Mouse (Mus musculus) hindbrain, embryonic 12.5 days (tissue): ENCODE measurements around the gene Golga4. TPM values are rescaled to one million over a fixed set of nuclear protein-coding genes. Genes with fewer than 3 reads are reported as not detected.

Source experiments
- ATAC-seq: fragments of 200-750 bp; cut with Nextera tagmentation; 2 replicates; pipeline ENCODE4 v1.8.0; 2017; ENCODE audit warnings: moderate TSS enrichment; ENCODE audit not compliant: low FRiP score
- H3K27ac ChIP-seq: fragments of 300-500 bp; sonication (generic); 2 replicates; pipeline ENCODE4 v1.5.1; 2016; ENCODE audit warnings: mild to moderate bottlenecking
- H3K27me3 ChIP-seq: fragments of 300-500 bp; sonication (generic); 2 replicates; pipeline ENCODE4 v1.6.1; 2016; ENCODE audit warnings: mild to moderate bottlenecking
- H3K36me3 ChIP-seq: fragments of 300-500 bp; sonication (generic); 2 replicates; pipeline ENCODE4 v1.6.1; 2016; ENCODE audit warnings: mild to moderate bottlenecking
- H3K4me1 ChIP-seq: fragments of 300-500 bp; sonication (generic); 2 replicates; pipeline ENCODE4 v1.6.1; 2016
- H3K4me2 ChIP-seq: fragments of 300-500 bp; sonication (generic); replicated peaks from 2 replicates; pipeline ENCODE4 v1.6.1; 2016; ENCODE audit warnings: mild to moderate bottlenecking
- H3K4me3 ChIP-seq: fragments of 300-500 bp; sonication (generic); 2 replicates; pipeline ENCODE4 v1.5.1; 2016; ENCODE audit warnings: mild to moderate bottlenecking
- H3K9ac ChIP-seq: fragments of 300-500 bp; sonication (generic); 2 replicates; pipeline ENCODE4 v1.6.1; 2016; ENCODE audit warnings: mild to moderate bottlenecking, moderate library complexity
- H3K9me3 ChIP-seq: fragments of 300-500 bp; sonication (generic); replicated peaks from 2 replicates; pipeline ENCODE4 v1.6.1; 2016; ENCODE audit warnings: mild to moderate bottlenecking
- WGBS: fragments of 180-500 bp; shearing (Covaris S2); methylation state at CpG from one replicate; pipeline ENCODE4 v1.1.7; 2016; 5-methylcytosine and 5-hydroxymethylcytosine counted together
- polyA plus RNA-seq: library from polyadenylated mRNA; unstranded; fragments of >200 nt; fragmentation: Nextera tagmentation; extraction: Ambion mirVana; gene quantifications from 2 replicates; pipeline ENCODE4 v1.2.1, GENCODE M21; 2016

Golga4 gene
- polyA plus RNA-seq, 1 experiment from 2014 or later: 67.5 TPM

- WGBS: 93% methylated on average over 6 of the region's 6 CpGs
Measured at GRCm38 (mm10) chr9:118515476-118515875, 9.4 kb downstream of the Golga4 start.

GRCm38 (mm10) chr9:118516162-118516561, 10.1 kb downstream of the Golga4 start:
- Histone ChIP-seq H3K9ac (no peak overlapping the region), H3K36me3 (peaks cover 14% of the 10 kb centered on the region), H3K9me3 (no peaks in the 10 kb centered on the region), H3K4me1 (peaks cover 13% of the 10 kb centered on the region), H3K4me2 (no peak overlapping the region), H3K27ac (no peak overlapping the region), H3K4me3 (no peak overlapping the region), H3K27me3 (no peaks in the 10 kb centered on the region)
- no peak for ATAC-seq
- 94% methylated on average over 3 of the region's 3 CpGs for WGBS

More at GRCm38 (mm10) chr9:118515476-118515875, 9.4 kb downstream of the Golga4 start:
- no peak overlapping the region for H3K4me2 ChIP-seq
- no peaks in the 10 kb centered on the region for H3K9me3 ChIP-seq
- H3K4me1 ChIP-seq: peaks cover 18% of the 10 kb centered on the region
- no peak overlapping the region for H3K27ac ChIP-seq
- no peak for ATAC-seq
- H3K9ac ChIP-seq: no peak overlapping the region
- no peak overlapping the region for H3K4me3 ChIP-seq
- no peaks in the 10 kb centered on the region for H3K27me3 ChIP-seq
- peaks cover 14% of the 10 kb centered on the region for H3K36me3 ChIP-seq

DNA sequence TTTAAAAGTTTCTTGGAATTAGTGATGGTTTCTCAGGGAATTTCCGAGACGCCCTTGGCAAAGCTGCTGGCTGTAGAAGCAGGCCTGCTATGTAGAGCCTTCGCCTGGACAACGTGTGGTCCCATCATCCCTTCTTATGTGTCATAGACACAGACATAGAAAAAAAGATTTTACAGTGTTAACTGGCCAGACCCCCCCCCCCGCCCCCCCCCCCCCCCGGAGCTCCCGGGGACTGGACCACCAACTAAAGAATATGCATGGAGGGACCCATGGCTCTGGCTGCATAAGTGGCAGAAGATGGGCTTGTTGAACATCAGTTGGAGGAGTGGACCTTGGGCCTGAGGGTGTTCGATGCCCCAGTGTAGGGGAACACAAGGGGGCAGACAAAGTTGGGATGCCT, 11.6 kb downstream of the Golga4 start:
- Histone ChIP-seq H3K4me2 (no peak overlapping the region), H3K27me3 (no peaks in the 10 kb centered on the region), H3K4me3 (no peak overlapping the region), H3K4me1 (peaks cover 11% of the 10 kb centered on the region), H3K9ac (no peak overlapping the region), H3K36me3 (peaks cover 17% of the 10 kb centered on the region), H3K27ac (no peak overlapping the region), H3K9me3 (no peaks in the 10 kb centered on the region)
- ATAC-seq: no peak
- WGBS: 80% methylated on average over 7 of the region's 8 CpGs

- Histone ChIP-seq H3K4me1 (peaks cover 11% of the 10 kb centered on the region), H3K4me2 (no peak overlapping the region), H3K9ac (no peak overlapping the region), H3K36me3 (peaks cover 27% of the 10 kb centered on the region), H3K27ac (no peak overlapping the region), H3K27me3 (no peaks in the 10 kb centered on the region), H3K4me3 (no peak overlapping the region), H3K9me3 (no peaks in the 10 kb centered on the region)
- no peak for ATAC-seq
- 64% methylated on average over 8 of the region's 8 CpGs for WGBS
Measured at GRCm38 (mm10) chr9:118519101-118519500, 13.0 kb downstream of the Golga4 start.

DNA sequence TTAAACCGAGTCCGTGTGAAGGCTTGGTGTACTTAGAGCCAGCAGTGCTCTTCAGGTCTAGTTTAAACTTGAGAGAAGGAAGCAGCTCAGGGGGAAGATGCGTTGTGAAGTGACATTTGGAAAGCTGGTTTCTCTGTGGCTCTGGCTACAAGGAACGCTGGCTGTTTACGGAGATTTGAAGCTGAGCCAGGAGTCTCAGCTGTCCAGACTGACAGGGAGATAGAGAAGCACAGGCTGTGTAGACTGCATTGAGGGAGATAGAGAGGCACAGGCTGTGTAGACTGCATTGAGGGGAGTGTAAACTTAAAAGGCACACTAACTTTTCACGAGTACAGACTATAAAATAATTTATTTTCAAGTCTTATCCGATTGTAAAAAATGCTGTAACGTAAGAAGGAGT, 13.9 kb downstream of the Golga4 start:
- 68% methylated on average over 8 of the region's 8 CpGs for WGBS
- H3K27ac ChIP-seq: no peak overlapping the region
- peaks cover 11% of the 10 kb centered on the region for H3K4me1 ChIP-seq
- no peaks in the 10 kb centered on the region for H3K27me3 ChIP-seq
- no peaks in the 10 kb centered on the region for H3K9me3 ChIP-seq
- no peak overlapping the region for H3K4me2 ChIP-seq
- H3K36me3 ChIP-seq: peaks cover 27% of the 10 kb centered on the region
- no peak overlapping the region for H3K9ac ChIP-seq
- no peak for ATAC-seq
- H3K4me3 ChIP-seq: no peak overlapping the region

DNA sequence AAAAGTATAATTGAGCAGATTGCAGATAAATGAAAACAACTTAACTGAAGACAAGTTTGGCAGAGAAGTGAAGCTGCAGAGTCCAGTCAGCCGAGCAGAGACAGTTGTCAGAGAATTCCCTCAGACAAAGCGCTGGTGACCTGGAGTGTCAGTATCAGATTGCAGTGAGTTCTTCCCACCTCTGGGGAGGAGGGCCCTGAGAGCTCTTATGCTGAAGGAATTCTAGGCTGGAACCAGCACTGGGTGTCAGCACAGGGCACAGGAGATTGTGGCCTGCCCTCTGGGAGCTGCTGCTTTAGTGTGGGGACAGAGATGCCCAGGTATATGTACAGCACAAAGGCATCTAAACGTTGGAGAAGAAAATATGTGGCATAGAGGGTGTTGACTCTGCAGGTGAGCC, 14.8 kb downstream of the Golga4 start:
- Histone ChIP-seq H3K4me2 (no peak overlapping the region), H3K9me3 (no peaks in the 10 kb centered on the region), H3K27me3 (no peaks in the 10 kb centered on the region), H3K27ac (no peak overlapping the region), H3K4me1 (peaks cover 11% of the 10 kb centered on the region), H3K9ac (no peak overlapping the region), H3K4me3 (no peak overlapping the region), H3K36me3 (peaks cover 19% of the 10 kb centered on the region)
- ATAC-seq: no peak
- 27% methylated on average over 3 of the region's 3 CpGs for WGBS

DNA sequence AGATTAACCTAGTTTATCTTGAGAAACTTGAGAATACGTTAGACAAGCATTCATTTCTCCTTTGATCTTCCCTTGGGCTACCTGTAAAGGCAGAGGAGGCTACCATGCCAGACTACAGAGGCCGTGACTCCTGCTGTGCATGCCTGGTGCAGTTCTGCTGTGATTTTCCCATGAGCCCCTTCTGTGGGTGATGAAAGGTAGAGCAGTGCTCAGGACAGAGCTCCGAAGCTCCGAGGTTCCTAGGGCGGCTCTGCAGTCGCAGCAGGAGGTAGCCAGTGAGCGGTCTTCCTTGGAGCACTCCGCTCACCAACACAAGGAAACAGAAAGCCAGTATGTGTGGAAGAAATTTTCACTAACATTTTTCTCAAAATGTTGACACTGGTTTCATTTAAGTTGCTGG, 15.6 kb downstream of the Golga4 start:
- H3K9me3 ChIP-seq: no peaks in the 10 kb centered on the region
- H3K4me2 ChIP-seq: no peak overlapping the region
- ATAC-seq: no peak
- peaks cover 11% of the 10 kb centered on the region for H3K4me1 ChIP-seq
- peaks cover 23% of the 10 kb centered on the region for H3K36me3 ChIP-seq
- no peaks in the 10 kb centered on the region for H3K27me3 ChIP-seq
- H3K27ac ChIP-seq: no peak overlapping the region
- H3K4me3 ChIP-seq: no peak overlapping the region
- WGBS: 59% methylated on average over 8 of the region's 8 CpGs
- H3K9ac ChIP-seq: no peak overlapping the region

- H3K4me2 ChIP-seq: no peak overlapping the region
- no peaks in the 10 kb centered on the region for H3K9me3 ChIP-seq
- no peak overlapping the region for H3K4me3 ChIP-seq
- no peak overlapping the region for H3K27ac ChIP-seq
- H3K4me1 ChIP-seq: peaks cover 7% of the 10 kb centered on the region; the same call in 1 of the 2 replicates
- H3K27me3 ChIP-seq: no peaks in the 10 kb centered on the region
- no peak for ATAC-seq
- WGBS: 75% methylated on average over 11 of the region's 11 CpGs
- H3K9ac ChIP-seq: no peak overlapping the region
- H3K36me3 ChIP-seq: peaks cover 39% of the 10 kb centered on the region
Measured at GRCm38 (mm10) chr9:118523738-118524137, 17.7 kb downstream of the Golga4 start.

DNA sequence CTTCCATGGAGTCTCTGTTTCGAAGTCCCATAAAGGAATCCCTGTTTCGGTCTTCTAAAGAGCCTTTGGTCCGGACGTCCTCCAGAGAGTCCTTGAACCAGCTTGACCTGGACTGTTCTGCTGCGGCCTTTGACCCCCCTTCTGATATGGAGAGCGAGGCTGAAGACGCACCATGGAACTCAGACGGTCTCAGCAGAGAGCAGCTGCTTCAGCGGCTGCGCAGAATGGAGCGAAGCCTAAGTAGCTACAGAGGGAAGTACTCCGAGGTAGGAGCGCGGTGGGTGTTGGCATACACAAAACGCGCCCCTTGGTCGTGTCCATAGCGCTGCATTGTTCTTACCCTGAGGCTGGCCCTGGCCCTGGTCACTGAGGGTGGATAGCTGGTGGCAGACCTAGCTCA, 21.0 kb downstream of the Golga4 start:
- H3K9ac ChIP-seq: no peak overlapping the region
- 89% methylated on average over 18 of the region's 18 CpGs for WGBS
- H3K4me1 ChIP-seq: no peaks in the 10 kb centered on the region
- H3K27ac ChIP-seq: no peak overlapping the region
- H3K4me2 ChIP-seq: no peak overlapping the region
- ATAC-seq: no peak
- peaks cover 72% of the 10 kb centered on the region for H3K36me3 ChIP-seq
- no peak overlapping the region for H3K4me3 ChIP-seq
- no peaks in the 10 kb centered on the region for H3K9me3 ChIP-seq
- no peaks in the 10 kb centered on the region for H3K27me3 ChIP-seq

DNA sequence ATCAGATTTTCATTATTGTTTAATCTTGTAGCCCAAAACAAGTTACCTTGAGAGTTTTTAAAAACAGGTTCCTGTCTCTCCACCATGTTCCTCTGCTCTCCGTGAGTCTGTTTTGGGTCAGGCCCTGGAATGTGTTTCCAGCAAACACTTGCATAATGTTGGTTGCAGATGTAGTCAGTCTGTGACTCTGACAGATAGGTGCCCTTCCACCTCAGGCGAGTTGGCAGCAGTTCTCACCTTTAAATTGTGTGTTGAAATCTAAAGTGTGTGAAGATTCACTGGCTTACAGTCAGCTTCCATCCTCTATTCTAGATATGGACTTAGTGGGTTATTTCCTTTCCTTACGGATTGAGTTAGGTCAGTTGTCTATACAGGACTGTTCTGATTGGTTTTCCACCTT, 23.7 kb downstream of the Golga4 start:
- ATAC-seq: no peak
- Histone ChIP-seq H3K4me1 (no peaks in the 10 kb centered on the region), H3K27me3 (no peaks in the 10 kb centered on the region), H3K36me3 (peaks cover 75% of the 10 kb centered on the region), H3K9me3 (no peaks in the 10 kb centered on the region), H3K4me2 (no peak overlapping the region), H3K4me3 (no peak overlapping the region), H3K9ac (no peak overlapping the region), H3K27ac (no peak overlapping the region)
- 89% methylated on average over 3 of the region's 3 CpGs for WGBS

DNA sequence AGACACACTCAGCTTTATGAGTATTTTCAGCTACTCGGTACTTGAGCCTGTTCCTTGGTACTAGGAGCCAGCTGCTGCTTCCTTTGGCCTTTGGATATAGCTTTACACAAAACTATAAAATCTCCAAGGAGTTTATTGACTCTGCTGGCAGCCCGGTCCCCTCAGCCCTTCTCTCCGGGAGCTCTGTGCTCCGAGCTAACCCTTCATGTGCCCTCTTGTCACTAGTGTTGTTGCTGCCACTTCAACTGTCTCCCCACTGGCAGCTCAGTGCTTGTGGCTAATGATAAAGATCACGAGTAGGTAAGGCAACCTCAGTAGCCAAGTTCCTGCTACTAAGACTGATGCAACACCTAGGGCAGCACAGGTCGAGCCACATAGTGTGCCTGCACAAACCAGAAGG, 24.6 kb downstream of the Golga4 start:
- H3K9me3 ChIP-seq: no peaks in the 10 kb centered on the region
- no peak overlapping the region for H3K4me2 ChIP-seq
- H3K36me3 ChIP-seq: peaks cover 83% of the 10 kb centered on the region
- H3K9ac ChIP-seq: no peak overlapping the region
- no peaks in the 10 kb centered on the region for H3K4me1 ChIP-seq
- no peak overlapping the region for H3K4me3 ChIP-seq
- ATAC-seq: no peak
- 92% methylated on average over 6 of the region's 6 CpGs for WGBS
- no peaks in the 10 kb centered on the region for H3K27me3 ChIP-seq
- H3K27ac ChIP-seq: no peak overlapping the region

- Histone ChIP-seq H3K36me3 (peaks cover 87% of the 10 kb centered on the region), H3K9ac (no peak overlapping the region), H3K4me3 (no peak overlapping the region)
Measured at GRCm38 (mm10) chr9:118532516-118533205, 26.6 kb downstream of the Golga4 start.

GRCm38 (mm10) chr9:118536946-118537345, 30.9 kb downstream of the Golga4 start:
- Histone ChIP-seq H3K36me3 (peaks cover 88% of the 10 kb centered on the region), H3K4me3 (no peak overlapping the region), H3K4me1 (no peaks in the 10 kb centered on the region), H3K4me2 (no peak overlapping the region), H3K27ac (no peak overlapping the region), H3K9me3 (no peaks in the 10 kb centered on the region), H3K27me3 (no peaks in the 10 kb centered on the region), H3K9ac (no peak overlapping the region)
- ATAC-seq: no peak
- 88% methylated on average over 6 of the region's 6 CpGs for WGBS

More at GRCm38 (mm10) chr9:118532516-118533205, 26.6 kb downstream of the Golga4 start:
- no peak overlapping the region for H3K4me2 ChIP-seq
- 90% methylated on average over 7 of the region's 7 CpGs for WGBS
- H3K4me1 ChIP-seq: no peaks in the 10 kb centered on the region
- H3K9me3 ChIP-seq: no peaks in the 10 kb centered on the region
- H3K27me3 ChIP-seq: no peaks in the 10 kb centered on the region
- ATAC-seq: no peak
- H3K27ac ChIP-seq: no peak overlapping the region
